Comparison of ENCODE assay signal across 1 mouse cellular context in the genomic region with DNA sequence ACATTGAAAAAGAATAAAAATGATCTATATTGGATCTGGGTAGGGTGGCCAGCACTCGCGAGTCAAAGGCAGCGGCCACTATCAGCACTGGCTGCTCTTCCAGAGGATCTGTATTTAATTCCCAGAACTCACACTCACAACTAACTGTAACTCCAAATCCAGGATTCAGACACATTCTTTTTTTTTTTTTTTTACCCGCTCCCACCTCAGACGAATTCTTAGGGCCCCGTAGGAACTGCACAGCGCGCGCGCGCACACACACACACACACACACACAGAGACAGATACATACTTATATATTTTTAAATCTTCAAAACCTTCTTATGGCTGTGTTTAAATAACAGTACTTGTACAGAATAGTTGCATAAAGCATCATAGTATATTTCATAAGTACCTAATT.
TF ChIP-seq lines count a peak whose summit lies in the region.

No protein-coding gene starts in this region.

TF ChIP-seq in MEL, 35 proteins besides CTCF, POLR2A, EP300 and RAD21:
- peak; percentile 57 for TF ChIP-seq NRF1 (IDR thresholded peaks at IDR 0.05; ENCODE audit: insufficient read depth, low read depth, low read length, poor library complexity, severe bottlenecking)
- no peak for TF ChIP-seq ETS1 (IDR thresholded peaks at IDR 0.05; ENCODE audit: low read depth, low read length)
- no peak for TF ChIP-seq MYB (IDR thresholded peaks at IDR 0.05; ENCODE audit: low read depth, low read length)
- no peak for TF ChIP-seq RCOR1 (IDR thresholded peaks at IDR 0.05; ENCODE audit: low read depth, low read length)
- TF ChIP-seq ZKSCAN1 (IDR thresholded peaks at IDR 0.05; ENCODE audit: low read depth, low read length): no peak
- no peak for TF ChIP-seq MAX (IDR thresholded peaks at IDR 0.05; ENCODE audit: low read length)
- no peak for TF ChIP-seq GABPA (IDR thresholded peaks at IDR 0.05; ENCODE audit: low read depth, low read length)
- no peak for TF ChIP-seq BHLHE40 (IDR thresholded peaks at IDR 0.05; ENCODE audit: borderline replicate concordance, low read depth, low read length)
- TF ChIP-seq KAT2A (conservative IDR thresholded peaks at IDR 0.05; ENCODE audit: low read depth, low read length): no peak
- no peak for TF ChIP-seq HCFC1 (IDR thresholded peaks at IDR 0.05; ENCODE audit: low read depth, low read length)
- TF ChIP-seq MAZ (IDR thresholded peaks at IDR 0.05; ENCODE audit: low read depth, low read length): no peak
- TF ChIP-seq POLR2AphosphoS5 (IDR thresholded peaks at IDR 0.05; ENCODE audit: borderline replicate concordance, low read depth, low read length): no peak
- TF ChIP-seq E2F4 (IDR thresholded peaks at IDR 0.05; ENCODE audit: borderline replicate concordance, low read depth, low read length): peak; percentile 81; the same call in 1 of the 2 replicates
- TF ChIP-seq ZNF384 (IDR thresholded peaks at IDR 0.05; ENCODE audit: low read depth, low read length): peak; percentile 75
- TF ChIP-seq MYC (IDR thresholded peaks at IDR 0.05; ENCODE audit: low read depth, low read length): peak; percentile 59; the same call in 1 of the 2 replicates
- TF ChIP-seq ELF1 (IDR thresholded peaks at IDR 0.05; ENCODE audit: low read depth, low read length): no peak
- TF ChIP-seq CHD1 (IDR thresholded peaks at IDR 0.05; ENCODE audit: low read depth, low read length): no peak
- TF ChIP-seq JUND (IDR thresholded peaks at IDR 0.05; ENCODE audit: low read depth, low read length): no peak
